Mouse (Mus musculus) cortical plate, adult 2 months (tissue): Measurements from ENCODE around the gene Rnase12. TPM values are rescaled to one million over a fixed set of nuclear protein-coding genes. Genes with fewer than 3 reads are reported as not detected.

ENCODE experiments used
- H3K27ac ChIP-seq: fragments of 200-500 bp; 2 replicates; pipeline ENCODE4 v1.5.1; 2012; ENCODE audit warnings: low read length, control low read depth, inconsistent platforms; ENCODE audit not compliant: insufficient read depth
- H3K4me1 ChIP-seq: fragments of 200-500 bp; 2 replicates; pipeline ENCODE4 v1.6.1; 2011; ENCODE audit warnings: low read length; ENCODE audit not compliant: control insufficient read depth, insufficient read depth
- H3K4me3 ChIP-seq: fragments of 200-500 bp; 2 replicates; pipeline ENCODE4 v1.5.1; 2011; ENCODE audit warnings: mild to moderate bottlenecking, low read length, control low read depth; ENCODE audit not compliant: insufficient read depth
- CTCF ChIP-seq: fragments of 200-500 bp; IDR thresholded peaks from 2 replicates; pipeline ENCODE4 v1.5.1; 2011; ENCODE audit warnings: mild to moderate bottlenecking, control low read depth, low read length; ENCODE audit not compliant: insufficient read depth; ENCODE audit errors: extremely low read depth
- POLR2A ChIP-seq: fragments of 200-500 bp; IDR thresholded peaks from 2 replicates; pipeline ENCODE4 v1.6.1; 2011; ENCODE audit warnings: mild to moderate bottlenecking, low read length, control low read depth; ENCODE audit not compliant: insufficient read depth; ENCODE audit errors: extremely low read depth
- polyA plus RNA-seq: library from polyadenylated mRNA; depleted of rRNA; stranded (reverse); fragments of >200 nt; gene quantifications from 2 replicates; pipeline ENCODE4 v1.2.3, GENCODE M21; 2012; rRNA removed

The Rnase12 gene
- polyA plus RNA-seq, 1 experiment = not detected

DNA sequence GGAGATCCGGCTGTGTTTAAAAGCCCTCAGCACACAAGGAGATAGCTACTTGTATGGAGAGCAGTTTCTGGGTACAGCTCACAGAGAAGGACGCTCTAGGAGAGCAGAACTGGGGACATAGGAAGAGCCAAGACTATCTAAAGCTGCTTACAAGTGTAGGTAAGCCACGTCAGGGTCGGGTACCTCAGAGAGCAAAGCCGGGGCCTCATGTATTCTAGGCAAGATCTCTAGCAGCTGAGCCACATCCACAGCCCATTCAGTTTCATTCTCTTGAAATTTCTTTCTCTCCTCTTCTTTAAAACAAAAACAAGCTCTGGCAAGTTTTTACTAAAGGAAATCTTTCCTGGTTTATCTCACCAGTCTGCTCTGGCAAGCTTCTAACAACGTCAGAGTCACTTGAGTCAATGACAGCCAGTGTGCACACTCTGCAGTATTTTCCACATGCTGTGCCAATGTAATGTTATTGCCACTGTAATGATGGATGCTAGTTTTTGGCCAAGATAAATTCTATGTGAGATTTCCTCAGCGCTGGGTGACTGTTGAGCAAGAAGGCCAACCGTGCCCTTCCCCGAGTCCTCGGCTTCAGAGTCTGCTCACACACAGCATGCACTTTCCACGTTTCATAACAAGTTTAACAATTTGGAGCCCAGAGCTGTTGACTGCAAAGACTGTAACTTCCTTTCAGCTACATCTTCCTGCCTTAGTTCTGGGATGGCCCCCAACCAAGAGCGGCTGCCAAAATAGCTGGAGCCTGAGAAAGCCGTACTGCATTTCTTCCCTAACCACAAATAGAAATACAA lies 49.3 kb downstream of the Rnase12 start:
- peaks cover 2% of the 10 kb centered on the region; the same call in 1 of the 2 replicates for H3K4me1 ChIP-seq
- peak overlapping the region; percentile 66; the same call in 1 of the 2 replicates for H3K27ac ChIP-seq
- no peak for TF ChIP-seq CTCF
- no peak for TF ChIP-seq POLR2A
- H3K4me3 ChIP-seq = no peak overlapping the region

DNA sequence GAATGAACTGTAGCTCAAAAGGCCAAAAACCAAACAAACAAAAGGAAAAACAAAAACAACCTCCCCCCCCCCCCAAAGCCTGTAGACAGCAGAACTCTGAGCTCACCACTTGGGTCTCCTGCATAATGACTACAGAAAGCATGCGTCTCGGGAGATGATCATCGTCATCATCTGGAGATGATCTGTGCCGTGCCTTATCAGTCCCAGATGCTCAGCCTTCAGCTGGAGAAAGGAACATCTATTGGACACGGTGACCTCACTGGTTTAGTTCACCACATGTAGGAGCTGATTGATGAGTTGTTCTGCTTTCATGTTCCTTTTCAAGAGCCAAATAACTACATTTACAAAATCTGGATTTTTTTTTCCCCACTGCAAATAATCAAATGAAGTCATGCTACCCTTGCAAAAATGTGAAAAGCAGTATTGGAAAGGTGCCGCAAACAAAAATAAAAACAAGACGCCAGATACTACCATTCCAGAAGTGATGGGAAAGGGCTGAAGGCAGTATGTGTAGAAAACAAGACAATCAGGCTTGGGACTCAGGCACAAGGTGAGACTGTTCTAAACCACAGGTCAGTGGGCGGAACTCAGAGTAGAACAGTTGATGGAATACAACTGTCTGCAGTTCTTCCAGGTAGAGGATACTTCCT lies 50.2 kb downstream of the Rnase12 start, which contains the start of gene Rnase10:
Gene Rnase10 (plus strand): TSS at position 600 of the 650 bp plus-strand sequence.
- H3K4me1 ChIP-seq = peaks cover 2% of the 10 kb centered on the region; the same call in 1 of the 2 replicates
- H3K4me3 ChIP-seq = no peak within 1 kb of the TSS
- TF ChIP-seq CTCF (no peak), POLR2A (no peak)
- peak within 1 kb of the TSS; percentile 66; the same call in 1 of the 2 replicates for H3K27ac ChIP-seq

Other genes starting within 250 kb of the Rnase12 start
- gene Ccnb1ip1, start 249.9 kb downstream of the Rnase12 start, polyA plus RNA-seq = not detected in 2 replicates
- 49.2 and 58.6 TPM in 2 replicates for gene Parp2, start 249.8 kb downstream of the Rnase12 start, polyA plus RNA-seq
- gene Tep1, start 187.1 kb downstream of the Rnase12 start, polyA plus RNA-seq = 4.4 and 4.6 TPM in 2 replicates
- gene Klhl33, start 160.2 kb downstream of the Rnase12 start, polyA plus RNA-seq = 4.1 and 5.1 TPM in 2 replicates
- 61.2 and 62.6 TPM in 2 replicates for gene Osgep, start 132.8 kb downstream of the Rnase12 start, polyA plus RNA-seq
- 57.6 and 62.4 TPM in 2 replicates for gene Apex1, start 132.7 kb downstream of the Rnase12 start, polyA plus RNA-seq
- gene Pip4p1, start 126.8 kb downstream of the Rnase12 start, polyA plus RNA-seq = 169 and 177 TPM in 2 replicates
- 29.3 and 31.3 TPM in 2 replicates for gene Pnp, start 126.6 kb downstream of the Rnase12 start, polyA plus RNA-seq
- 24.8 and 28.5 TPM in 2 replicates for gene Gm49342, start 113.1 kb downstream of the Rnase12 start, polyA plus RNA-seq
- 0.87 and 1.4 TPM in 2 replicates for gene Pnp2, start 101.7 kb downstream of the Rnase12 start, polyA plus RNA-seq
- gene Rnase10, start 49.9 kb downstream of the Rnase12 start, polyA plus RNA-seq = 0.08 and 0.19 TPM in 2 replicates
- gene Rnase9, start 15.8 kb downstream of the Rnase12 start, polyA plus RNA-seq = 0.08 TPM in 1 of 2 replicates, not detected in the other
- not detected in 2 replicates for gene Rnase11, start 7.5 kb downstream of the Rnase12 start, polyA plus RNA-seq
- gene Olfr750, start 16.8 kb upstream of the Rnase12 start, polyA plus RNA-seq = not detected in 2 replicates
- 31.6 and 34.1 TPM in 2 replicates for gene Rnase4, start 33.4 kb upstream of the Rnase12 start, polyA plus RNA-seq
- 6.9 and 8.1 TPM in 2 replicates for gene Ang, start 33.5 kb upstream of the Rnase12 start, polyA plus RNA-seq
- gene Eddm3b, start 56.8 kb upstream of the Rnase12 start, polyA plus RNA-seq = not detected in 2 replicates
- 0.50 and 0.68 TPM in 2 replicates for gene Rnase6, start 66.2 kb upstream of the Rnase12 start, polyA plus RNA-seq
- 2.2 and 2.4 TPM in 2 replicates for gene Rnase1, start 89.1 kb upstream of the Rnase12 start, polyA plus RNA-seq
- gene Rnase2b, start 104.6 kb upstream of the Rnase12 start, polyA plus RNA-seq = not detected in 2 replicates
- gene Ang2, start 141.5 kb upstream of the Rnase12 start, polyA plus RNA-seq = not detected in 2 replicates
- not detected in 2 replicates for gene Ear14, start 145.7 kb upstream of the Rnase12 start, polyA plus RNA-seq
- gene Rnase2a, start 198.5 kb upstream of the Rnase12 start, polyA plus RNA-seq = not detected in 2 replicates